Mouse (Mus musculus): Measurements from ENCODE around the gene Gusb.

- TF ChIP-seq CTCF (IDR thresholded peaks at IDR 0.05; ENCODE audit: extremely low read depth, insufficient read length, insufficient replicate concordance, low read depth, low read length) = no peak
- no peak for TF ChIP-seq POLR2A (IDR thresholded peaks at IDR 0.05; ENCODE audit: low read depth, low read length)
These were observed 5.3 kb upstream of the Gusb start for GRCm38 (mm10) chr5:130008034-130008590.

Data from small intestine, adult 2 months (tissue).